Mouse (Mus musculus) lung, postnatal 0 days (tissue): Measurements from ENCODE around the gene Car12.

Experiments
- CTCF ChIP-seq: IDR thresholded peaks from 2 replicates; pipeline ENCODE4 v1.5.1; 2016; ENCODE audit warnings: antibody characterized with exemption, mild to moderate bottlenecking
- EP300 ChIP-seq: IDR thresholded peaks from 2 replicates; pipeline ENCODE4 v1.6.1; 2016; ENCODE audit warnings: antibody characterized with exemption, mild to moderate bottlenecking, control low read depth

- TF ChIP-seq CTCF = no peak
- no peak for TF ChIP-seq EP300
These were observed 583 bp downstream of the Car12 start for GRCm38 (mm10) chr9:66714022-66714515.
